Mouse (Mus musculus): ENCODE measurements around the gene Ptprc. TPM values are rescaled to one million over a fixed set of nuclear protein-coding genes. Genes with fewer than 3 reads are reported as not detected.

Gene Ptprc
- total RNA-seq, 1 experiment: 0.49 TPM

- in situ Hi-C loops (cut with MboI; ENCODE audit: low sequenced_read_pairs in 2 of 2, unreplicated experiment in 2 of 2): no loop called here
- H3K4me1 ChIP-seq (ENCODE audit: control insufficient read depth in 2 of 2, insufficient read depth in 2 of 2, low read length in 2 of 2, poor library complexity in 1 of 2): no peaks in the 10 kb centered on the region
- DNase-seq (ENCODE audit: low read depth, low spot score): no peak
Measured at GRCm38 (mm10) chr1:138080308-138080707, 95.2 kb downstream of the Ptprc start.

GRCm38 (mm10) chr1:138044196-138044945 is 131.1 kb downstream of the Ptprc start:
- peak; percentile 93 for TF ChIP-seq ZNF384 (IDR thresholded peaks at IDR 0.05; ENCODE audit: low read depth, low read length)
- no peak for TF ChIP-seq CHD2 (IDR thresholded peaks at IDR 0.05; ENCODE audit: low read depth, low read length)
- peak; percentile 49; the same call in 1 of the 2 replicates for TF ChIP-seq ZC3H11A (IDR thresholded peaks at IDR 0.05; ENCODE audit: borderline replicate concordance, low read depth, low read length)
- Histone ChIP-seq H3K27ac (ENCODE audit: insufficient read depth, low read depth, low read length, poor library complexity, severe bottlenecking) (no peak overlapping the region), H3K9ac (ENCODE audit: insufficient read depth, low read depth, low read length, poor library complexity, severe bottlenecking) (no peak overlapping the region), H3K4me3 (ENCODE audit: insufficient read depth in 1 of 2, low read depth in 1 of 2, low read length in 2 of 2, poor library complexity in 1 of 2, severe bottlenecking in 1 of 2) (no peak overlapping the region), H3K9me3 (ENCODE audit: control insufficient read depth, insufficient read depth, low read depth, low read length) (no peaks in the 10 kb centered on the region), H3K4me1 (ENCODE audit: control insufficient read depth in 2 of 2, insufficient read depth in 2 of 2, low read length in 2 of 2, poor library complexity in 1 of 2) (no peaks in the 10 kb centered on the region), H3K36me3 (ENCODE audit: control insufficient read depth, insufficient read depth, low read length, poor library complexity, severe bottlenecking) (no peaks in the 10 kb centered on the region)
- in situ Hi-C loops (cut with MboI; ENCODE audit: low sequenced_read_pairs in 2 of 2, unreplicated experiment in 2 of 2): loop anchor here in 1 of 2 experiments (25.0 kb wide), 1 partner anchor 807 kb away; no protein-coding TSS in a partner anchor
- peak; percentile 54 for DNase-seq (ENCODE audit: low read depth, low spot score)

More at GRCm38 (mm10) chr1:138080308-138080707, 95.2 kb downstream of the Ptprc start:
- Histone ChIP-seq H3K9me3 (ENCODE audit: control insufficient read depth, insufficient read depth, low read depth, low read length) (no peaks in the 10 kb centered on the region), H3K4me3 (ENCODE audit: insufficient read depth in 1 of 2, low read depth in 1 of 2, low read length in 2 of 2, poor library complexity in 1 of 2, severe bottlenecking in 1 of 2) (no peak overlapping the region), H3K9ac (ENCODE audit: insufficient read depth, low read depth, low read length, poor library complexity, severe bottlenecking) (no peak overlapping the region), H3K27ac (ENCODE audit: insufficient read depth, low read depth, low read length, poor library complexity, severe bottlenecking) (no peak overlapping the region), H3K36me3 (ENCODE audit: control insufficient read depth, insufficient read depth, low read length, poor library complexity, severe bottlenecking) (no peaks in the 10 kb centered on the region)
- TF ChIP-seq HCFC1 (IDR thresholded peaks at IDR 0.05; ENCODE audit: borderline replicate concordance, insufficient read depth, low read length) (no peak), ZNF384 (IDR thresholded peaks at IDR 0.05; ENCODE audit: low read depth, low read length) (no peak), ZC3H11A (IDR thresholded peaks at IDR 0.05; ENCODE audit: borderline replicate concordance, low read depth, low read length) (no peak), MAFK (IDR thresholded peaks at IDR 0.05; ENCODE audit: insufficient read depth, low read depth, low read length) (no peak), CHD2 (IDR thresholded peaks at IDR 0.05; ENCODE audit: low read depth, low read length) (no peak)

- H3K9me3 ChIP-seq (ENCODE audit: control insufficient read depth, insufficient read depth, low read depth, low read length): no peaks in the 10 kb centered on the region
- TF ChIP-seq ZNF384 (IDR thresholded peaks at IDR 0.05; ENCODE audit: low read depth, low read length): no peak
- TF ChIP-seq ZC3H11A (IDR thresholded peaks at IDR 0.05; ENCODE audit: borderline replicate concordance, low read depth, low read length): no peak
- no peak for TF ChIP-seq MAFK (IDR thresholded peaks at IDR 0.05; ENCODE audit: insufficient read depth, low read depth, low read length)
- TF ChIP-seq CHD2 (IDR thresholded peaks at IDR 0.05; ENCODE audit: low read depth, low read length): no peak
- no peak for TF ChIP-seq HCFC1 (IDR thresholded peaks at IDR 0.05; ENCODE audit: borderline replicate concordance, insufficient read depth, low read length)
- no peak overlapping the region for H3K9ac ChIP-seq (ENCODE audit: insufficient read depth, low read depth, low read length, poor library complexity, severe bottlenecking)
- no peaks in the 10 kb centered on the region for H3K4me1 ChIP-seq (ENCODE audit: control insufficient read depth in 2 of 2, insufficient read depth in 2 of 2, low read length in 2 of 2, poor library complexity in 1 of 2)
- no peak for DNase-seq (ENCODE audit: low read depth, low spot score)
- no peak overlapping the region for H3K27ac ChIP-seq (ENCODE audit: insufficient read depth, low read depth, low read length, poor library complexity, severe bottlenecking)
- H3K4me3 ChIP-seq (ENCODE audit: insufficient read depth in 1 of 2, low read depth in 1 of 2, low read length in 2 of 2, poor library complexity in 1 of 2, severe bottlenecking in 1 of 2): no peak overlapping the region
- in situ Hi-C loops (cut with MboI; ENCODE audit: low sequenced_read_pairs in 2 of 2, unreplicated experiment in 2 of 2): loop anchor here in 1 of 2 experiments (25.0 kb wide), 1 partner anchor 803 kb away; no protein-coding TSS in a partner anchor
- no peaks in the 10 kb centered on the region for H3K36me3 ChIP-seq (ENCODE audit: control insufficient read depth, insufficient read depth, low read length, poor library complexity, severe bottlenecking)
Measured at GRCm38 (mm10) chr1:138040556-138040955, 135.0 kb downstream of the Ptprc start.

GRCm38 (mm10) chr1:138039201-138039600 is 136.3 kb downstream of the Ptprc start:
- Histone ChIP-seq H3K36me3 (ENCODE audit: control insufficient read depth, insufficient read depth, low read length, poor library complexity, severe bottlenecking) (no peaks in the 10 kb centered on the region), H3K9me3 (ENCODE audit: control insufficient read depth, insufficient read depth, low read depth, low read length) (no peaks in the 10 kb centered on the region), H3K4me1 (ENCODE audit: control insufficient read depth in 2 of 2, insufficient read depth in 2 of 2, low read length in 2 of 2, poor library complexity in 1 of 2) (no peaks in the 10 kb centered on the region), H3K4me3 (ENCODE audit: insufficient read depth in 1 of 2, low read depth in 1 of 2, low read length in 2 of 2, poor library complexity in 1 of 2, severe bottlenecking in 1 of 2) (no peak overlapping the region), H3K9ac (ENCODE audit: insufficient read depth, low read depth, low read length, poor library complexity, severe bottlenecking) (no peak overlapping the region), H3K27ac (ENCODE audit: insufficient read depth, low read depth, low read length, poor library complexity, severe bottlenecking) (no peak overlapping the region)
- no peak for DNase-seq (ENCODE audit: low read depth, low spot score)
- TF ChIP-seq ZNF384 (IDR thresholded peaks at IDR 0.05; ENCODE audit: low read depth, low read length) (no peak), ZC3H11A (IDR thresholded peaks at IDR 0.05; ENCODE audit: borderline replicate concordance, low read depth, low read length) (no peak), HCFC1 (IDR thresholded peaks at IDR 0.05; ENCODE audit: borderline replicate concordance, insufficient read depth, low read length) (no peak), MAFK (IDR thresholded peaks at IDR 0.05; ENCODE audit: insufficient read depth, low read depth, low read length) (no peak), CHD2 (IDR thresholded peaks at IDR 0.05; ENCODE audit: low read depth, low read length) (no peak)
- in situ Hi-C loops (cut with MboI; ENCODE audit: low sequenced_read_pairs in 2 of 2, unreplicated experiment in 2 of 2): loop anchor here in 1 of 2 experiments (25.0 kb wide), 1 partner anchor 802 kb away; no protein-coding TSS in a partner anchor
